Mouse (Mus musculus) brain, embryonic 14.5 days (tissue): ENCODE results near the gene Abca1.

Source experiments
- CTCF ChIP-seq: fragments of 200-500 bp; IDR thresholded peaks from 2 replicates; pipeline ENCODE4 v1.5.1; 2012; ENCODE audit warnings: inconsistent platforms, mild to moderate bottlenecking, moderate library complexity, borderline replicate concordance; ENCODE audit not compliant: insufficient read depth, insufficient read length; ENCODE audit errors: extremely low read depth
- POLR2A ChIP-seq: fragments of 200-500 bp; IDR thresholded peaks from 2 replicates; pipeline ENCODE4 v1.6.1; 2012; ENCODE audit warnings: mild to moderate bottlenecking, inconsistent platforms, borderline replicate concordance; ENCODE audit not compliant: poor library complexity, insufficient read depth, insufficient read length, severe bottlenecking; ENCODE audit errors: extremely low read depth

DNA sequence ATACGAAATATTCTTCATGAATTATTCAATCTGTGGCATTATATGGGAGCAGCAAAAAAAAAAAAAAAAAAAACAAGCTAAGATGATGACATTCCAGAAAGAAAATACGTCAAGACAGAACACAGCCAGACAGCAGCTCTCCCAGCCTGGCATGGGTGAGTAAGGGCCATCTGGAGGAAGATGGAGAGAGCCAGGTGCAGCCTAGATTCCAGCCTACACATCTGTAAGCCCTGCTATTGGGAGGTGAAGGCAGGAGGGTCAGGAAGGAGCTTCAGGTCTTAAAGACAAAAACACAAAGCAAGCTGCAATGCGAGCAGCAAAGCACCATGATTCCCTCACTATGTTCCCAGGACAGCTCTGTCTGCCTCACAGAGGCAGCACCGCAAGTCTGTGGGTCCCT lies 26.9 kb upstream of the Abca1 start:
- TF ChIP-seq CTCF, result no peak
- no peak for TF ChIP-seq POLR2A
